Mouse (Mus musculus): ENCODE measurements around the gene Dmwd. TPM values are rescaled to one million over a fixed set of nuclear protein-coding genes. Genes with fewer than 3 reads are reported as not detected.
A peak's percentile ranks its signal among the peaks of the same experiment; 100 is the strongest.

The Dmwd gene
- polyA plus RNA-seq, 1 experiment, result 26.6 TPM

DNA sequence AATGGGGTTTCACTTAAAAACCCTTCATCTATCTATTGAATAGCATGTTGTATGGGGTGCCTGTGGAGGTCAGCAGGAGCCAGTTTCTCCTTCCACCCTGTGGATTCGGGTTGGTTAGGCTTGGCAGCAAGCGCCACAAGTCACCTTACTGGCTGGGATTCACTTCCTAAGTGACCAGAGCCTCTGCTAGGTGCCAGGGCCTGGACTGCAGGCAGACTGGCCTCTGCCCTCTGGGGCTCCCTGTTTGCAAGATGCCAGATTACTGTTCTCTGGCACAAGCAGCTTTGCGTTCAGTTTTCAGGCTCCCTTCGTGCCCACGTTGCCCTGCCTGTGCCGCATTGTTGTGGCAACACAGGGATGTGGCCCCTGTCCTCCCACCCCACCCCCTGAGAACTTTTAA, 48.7 kb downstream of the Dmwd start:
- no peak for DNase-seq (ENCODE audit: low read depth in 1 of 2, low spot score in 2 of 2)
- Histone ChIP-seq H3K27me3 (ENCODE audit: control insufficient read depth, insufficient read depth, low read length) (no peaks in the 10 kb centered on the region), H3K27ac (ENCODE audit: insufficient read depth, low read length) (no peak overlapping the region), H3K4me3 (ENCODE audit: extremely low read depth, insufficient read depth, insufficient read length) (no peak overlapping the region), H3K36me3 (ENCODE audit: control insufficient read depth, insufficient read depth, low read length) (peaks cover 4% of the 10 kb centered on the region; the same call in 1 of the 2 replicates), H3K4me1 (ENCODE audit: control insufficient read depth, insufficient read depth, insufficient read length) (no peaks in the 10 kb centered on the region; the same call in 1 of the 2 replicates)
- no peak for TF ChIP-seq POLR2A (IDR thresholded peaks at IDR 0.05; ENCODE audit: low read depth, low read length)
- no peak for TF ChIP-seq CTCF (IDR thresholded peaks at IDR 0.05; ENCODE audit: extremely low read depth, insufficient read depth, insufficient read length, insufficient replicate concordance)
- 93% methylated on average over 6 of the region's 6 CpGs for WGBS

DNA sequence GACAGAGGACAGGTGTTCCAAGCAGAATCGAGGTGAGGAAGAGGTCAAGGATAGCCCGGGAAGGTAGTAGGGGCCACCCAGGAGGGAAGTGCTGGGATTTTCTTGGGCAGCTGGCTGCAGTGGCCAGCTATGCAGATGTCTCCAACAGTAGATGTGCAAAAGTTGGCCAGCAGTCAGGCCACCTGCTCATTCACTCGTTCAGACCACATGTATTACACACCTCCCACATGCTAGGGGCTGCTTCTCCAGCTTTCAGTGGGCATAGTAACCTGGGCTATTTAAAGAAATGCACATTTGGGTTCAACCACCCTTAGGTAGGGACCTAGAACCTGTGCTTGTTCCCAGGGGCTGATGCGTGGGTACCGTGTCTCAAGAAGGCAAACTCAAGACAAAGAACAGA, 51.7 kb downstream of the Dmwd start:
- H3K4me1 ChIP-seq (ENCODE audit: control insufficient read depth, insufficient read depth, insufficient read length), result peaks cover 5% of the 10 kb centered on the region

GRCm38 (mm10) chr7:19129396-19129795, 53.4 kb downstream of the Dmwd start:
- Histone ChIP-seq H3K27me3 (ENCODE audit: control insufficient read depth, insufficient read depth, low read length) (no peaks in the 10 kb centered on the region), H3K4me1 (ENCODE audit: control insufficient read depth, insufficient read depth, insufficient read length) (peaks cover 5% of the 10 kb centered on the region), H3K36me3 (ENCODE audit: control insufficient read depth, insufficient read depth, low read length) (peaks cover 4% of the 10 kb centered on the region; the same call in 1 of the 2 replicates), H3K27ac (ENCODE audit: insufficient read depth, low read length) (no peak overlapping the region), H3K4me3 (ENCODE audit: extremely low read depth, insufficient read depth, insufficient read length) (no peak overlapping the region)
- no peak for TF ChIP-seq POLR2A (IDR thresholded peaks at IDR 0.05; ENCODE audit: low read depth, low read length)
- no peak for TF ChIP-seq CTCF (IDR thresholded peaks at IDR 0.05; ENCODE audit: extremely low read depth, insufficient read depth, insufficient read length, insufficient replicate concordance)
- no peak for DNase-seq (ENCODE audit: low read depth in 1 of 2, low spot score in 2 of 2)
- WGBS, result 82% methylated on average over 5 of the region's 5 CpGs

More for the DNA sequence above, 51.7 kb downstream of the Dmwd start:
- Histone ChIP-seq H3K27me3 (ENCODE audit: control insufficient read depth, insufficient read depth, low read length) (no peaks in the 10 kb centered on the region), H3K36me3 (ENCODE audit: control insufficient read depth, insufficient read depth, low read length) (peaks cover 4% of the 10 kb centered on the region; the same call in 1 of the 2 replicates), H3K4me3 (ENCODE audit: extremely low read depth, insufficient read depth, insufficient read length) (no peak overlapping the region), H3K27ac (ENCODE audit: insufficient read depth, low read length) (no peak overlapping the region)
- 89% methylated on average over 5 of the region's 5 CpGs for WGBS
- DNase-seq (ENCODE audit: low read depth in 1 of 2, low spot score in 2 of 2), result no peak
- no peak for TF ChIP-seq POLR2A (IDR thresholded peaks at IDR 0.05; ENCODE audit: low read depth, low read length)
- TF ChIP-seq CTCF (IDR thresholded peaks at IDR 0.05; ENCODE audit: extremely low read depth, insufficient read depth, insufficient read length, insufficient replicate concordance), result no peak

DNA sequence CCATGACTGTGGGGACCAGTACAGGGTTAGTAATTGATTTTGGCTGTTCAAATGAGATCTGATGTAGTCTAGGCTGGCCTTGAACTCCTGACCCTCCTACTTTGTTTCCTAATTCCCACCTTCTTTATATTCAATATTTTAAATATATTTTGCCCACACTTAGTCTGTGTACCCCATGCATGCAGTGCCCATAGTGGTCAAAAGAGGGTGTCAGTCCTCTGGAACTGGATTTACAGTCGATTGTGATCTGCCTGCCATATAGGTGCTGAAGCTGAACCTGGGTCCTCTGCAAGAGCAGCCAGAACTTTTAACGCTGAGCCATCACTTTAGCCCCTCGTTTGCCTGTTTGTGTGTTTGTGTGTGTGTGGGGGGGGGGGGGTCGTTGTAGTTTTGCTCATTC, 54.6 kb downstream of the Dmwd start:
- Histone ChIP-seq H3K4me3 (ENCODE audit: extremely low read depth, insufficient read depth, insufficient read length) (no peak overlapping the region), H3K27me3 (ENCODE audit: control insufficient read depth, insufficient read depth, low read length) (no peaks in the 10 kb centered on the region), H3K36me3 (ENCODE audit: control insufficient read depth, insufficient read depth, low read length) (peaks cover 8% of the 10 kb centered on the region), H3K27ac (ENCODE audit: insufficient read depth, low read length) (0 out of 2 replicates have a peak overlapping the region, but pooled peaks have one; percentile 4), H3K4me1 (ENCODE audit: control insufficient read depth, insufficient read depth, insufficient read length) (peaks cover 5% of the 10 kb centered on the region)
- no peak for TF ChIP-seq POLR2A (IDR thresholded peaks at IDR 0.05; ENCODE audit: low read depth, low read length)
- TF ChIP-seq CTCF (IDR thresholded peaks at IDR 0.05; ENCODE audit: extremely low read depth, insufficient read depth, insufficient read length, insufficient replicate concordance), result no peak
- 33% methylated on average over 4 of the region's 4 CpGs for whole genome bisulfite sequencing
- DNase-seq (ENCODE audit: low read depth in 1 of 2, low spot score in 2 of 2), result no peak

DNA sequence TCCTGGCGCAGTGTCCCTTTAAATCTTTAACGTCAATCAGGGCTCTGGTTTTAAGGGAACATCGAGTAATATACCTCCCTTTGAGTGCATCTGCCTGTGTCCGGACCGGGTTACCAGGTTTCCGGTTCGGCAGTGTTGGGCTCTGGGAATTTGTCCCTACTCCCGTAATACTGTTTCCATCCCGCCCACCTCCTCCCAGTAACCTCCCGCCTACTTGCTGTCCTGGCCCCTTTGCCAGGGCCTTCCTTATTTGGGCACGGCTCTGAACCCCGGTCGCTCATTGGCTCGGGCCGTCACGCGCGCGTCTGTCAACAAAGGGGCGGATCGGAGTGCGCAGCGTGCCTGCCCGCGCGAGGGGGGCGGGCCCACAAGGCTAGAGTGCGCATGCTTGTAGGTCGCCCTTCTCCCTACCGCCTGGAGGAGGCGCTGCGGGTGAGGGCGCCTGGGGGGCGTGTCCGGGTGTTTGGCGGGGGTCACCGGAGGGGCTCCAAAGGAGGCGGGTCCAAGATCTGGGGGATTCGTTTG, 55.4 kb downstream of the Dmwd start:
- 1% methylated on average over 39 of the region's 39 CpGs for WGBS
- Histone ChIP-seq H3K27ac (ENCODE audit: insufficient read depth, low read length) (peak overlapping the region; percentile 46; the same call in 1 of the 2 replicates), H3K27me3 (ENCODE audit: control insufficient read depth, insufficient read depth, low read length) (no peaks in the 10 kb centered on the region), H3K36me3 (ENCODE audit: control insufficient read depth, insufficient read depth, low read length) (peaks cover 14% of the 10 kb centered on the region), H3K4me1 (ENCODE audit: control insufficient read depth, insufficient read depth, insufficient read length) (peaks cover 5% of the 10 kb centered on the region), H3K4me3 (ENCODE audit: extremely low read depth, insufficient read depth, insufficient read length) (peak overlapping the region; percentile 44)
- DNase-seq (ENCODE audit: low read depth in 1 of 2, low spot score in 2 of 2), result peak; percentile 77 to 89
- peak; percentile 66 for TF ChIP-seq CTCF (IDR thresholded peaks at IDR 0.05; ENCODE audit: extremely low read depth, insufficient read depth, insufficient read length, insufficient replicate concordance)
- TF ChIP-seq POLR2A (IDR thresholded peaks at IDR 0.05; ENCODE audit: low read depth, low read length), result no peak

Other genes with a start within 250 kb of the Dmwd start
- gene Mill2, start 236.3 kb upstream of the Dmwd start, polyA plus RNA-seq (2012; rRNA removed), result 2.4 and 2.9 TPM in 2 replicates
- gene Pglyrp1, start 204.9 kb upstream of the Dmwd start, polyA plus RNA-seq (2012; rRNA removed), result 93.4 and 164 TPM in 2 replicates
- gene Ccdc61, start 165.8 kb upstream of the Dmwd start, polyA plus RNA-seq (2012; rRNA removed), result 13.0 and 25.5 TPM in 2 replicates
- gene Nova2, start 150.3 kb upstream of the Dmwd start, polyA plus RNA-seq (2012; rRNA removed), result 0.68 and 0.90 TPM in 2 replicates
- not detected in 2 replicates for gene Nanos2, start 88.8 kb upstream of the Dmwd start, polyA plus RNA-seq (2012; rRNA removed)
- 2.5 and 4.0 TPM in 2 replicates for gene Mypop, start 85.0 kb upstream of the Dmwd start, polyA plus RNA-seq (2012; rRNA removed)
- gene Irf2bp1, start 72.2 kb upstream of the Dmwd start, polyA plus RNA-seq (2012; rRNA removed), result 23.8 and 32.9 TPM in 2 replicates
- gene Foxa3, start 52.7 kb upstream of the Dmwd start, polyA plus RNA-seq (2012; rRNA removed), result 0.38 and 0.49 TPM in 2 replicates
- gene Sympk, start 51.9 kb upstream of the Dmwd start, polyA plus RNA-seq (2012; rRNA removed), result 67.2 and 88.3 TPM in 2 replicates
- 0.06 TPM in 1 of 2 replicates, not detected in the other for gene Rsph6a, start 21.5 kb upstream of the Dmwd start, polyA plus RNA-seq (2012; rRNA removed)
- gene Dmpk, start 7.6 kb downstream of the Dmwd start, polyA plus RNA-seq (2012; rRNA removed), result 175 and 182 TPM in 2 replicates
- 9.1 and 9.8 TPM in 2 replicates for gene Six5, start 18.4 kb downstream of the Dmwd start, polyA plus RNA-seq (2012; rRNA removed)
- gene Gm4969, start 42.1 kb downstream of the Dmwd start, polyA plus RNA-seq (2012; rRNA removed), result 0.02 TPM in 1 of 2 replicates, not detected in the other
- gene Fbxo46, start 43.6 kb downstream of the Dmwd start, polyA plus RNA-seq (2012; rRNA removed), result 15.4 and 16.5 TPM in 2 replicates
- gene Qpctl, start 73.1 kb downstream of the Dmwd start, polyA plus RNA-seq (2012; rRNA removed), result 7.7 and 12.3 TPM in 2 replicates
- 17.0 and 19.0 TPM in 2 replicates for gene Snrpd2, start 73.5 kb downstream of the Dmwd start, polyA plus RNA-seq (2012; rRNA removed)
- gene Gipr, start 89.9 kb downstream of the Dmwd start, polyA plus RNA-seq (2012; rRNA removed), result 0.07 and 0.08 TPM in 2 replicates
- 27.4 and 27.9 TPM in 2 replicates for gene Eml2, start 100.2 kb downstream of the Dmwd start, polyA plus RNA-seq (2012; rRNA removed)
- 6.5 and 9.3 TPM in 2 replicates for gene Gpr4, start 136.3 kb downstream of the Dmwd start, polyA plus RNA-seq (2012; rRNA removed)
- gene Opa3, start 152.1 kb downstream of the Dmwd start, polyA plus RNA-seq (2012; rRNA removed), result 14.7 and 17.7 TPM in 2 replicates
- 335 and 437 TPM in 2 replicates for gene Vasp, start 195.6 kb downstream of the Dmwd start, polyA plus RNA-seq (2012; rRNA removed)
- gene Ppm1n, start 203.8 kb downstream of the Dmwd start, polyA plus RNA-seq (2012; rRNA removed), result 2.1 and 3.3 TPM in 2 replicates
- 7.7 and 9.1 TPM in 2 replicates for gene Rtn2, start 206.4 kb downstream of the Dmwd start, polyA plus RNA-seq (2012; rRNA removed)
- gene Fosb, start 233.8 kb downstream of the Dmwd start, polyA plus RNA-seq (2012; rRNA removed), result 1.6 and 1.9 TPM in 2 replicates

Measured in spleen, adult 2 months (tissue).